Mouse (Mus musculus): ENCODE data around the gene Itga2b. TPM values are rescaled to one million over a fixed set of nuclear protein-coding genes. Genes with fewer than 3 reads are reported as not detected.

The Itga2b gene
- polyA plus RNA-seq, 1 experiment from 2014 or later, result 8.0 TPM

DNA sequence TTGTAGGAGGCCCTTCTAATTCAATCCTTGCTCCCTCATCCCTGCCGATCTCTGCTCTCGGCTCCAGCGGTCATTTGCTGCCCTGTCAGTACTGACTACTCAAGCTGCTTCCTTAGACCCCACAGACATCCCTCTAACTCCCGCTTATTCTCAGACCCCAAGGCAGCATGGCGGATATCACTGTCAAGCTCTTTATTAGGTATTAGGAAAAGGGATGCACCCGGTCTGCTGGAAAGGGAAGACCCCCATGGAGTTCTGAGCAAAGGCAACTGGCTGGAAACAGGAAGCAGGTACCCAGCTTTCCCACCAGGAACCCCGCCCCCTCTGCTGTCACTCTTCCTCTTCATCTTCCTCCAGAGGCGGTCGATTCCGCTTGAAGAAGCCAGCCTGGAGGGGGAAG, 16.8 kb downstream of the Itga2b start:
- WGBS, result 23% methylated on average over 10 of the region's 10 CpGs
- ATAC-seq (ENCODE audit: low FRiP score), result no peak

DNA sequence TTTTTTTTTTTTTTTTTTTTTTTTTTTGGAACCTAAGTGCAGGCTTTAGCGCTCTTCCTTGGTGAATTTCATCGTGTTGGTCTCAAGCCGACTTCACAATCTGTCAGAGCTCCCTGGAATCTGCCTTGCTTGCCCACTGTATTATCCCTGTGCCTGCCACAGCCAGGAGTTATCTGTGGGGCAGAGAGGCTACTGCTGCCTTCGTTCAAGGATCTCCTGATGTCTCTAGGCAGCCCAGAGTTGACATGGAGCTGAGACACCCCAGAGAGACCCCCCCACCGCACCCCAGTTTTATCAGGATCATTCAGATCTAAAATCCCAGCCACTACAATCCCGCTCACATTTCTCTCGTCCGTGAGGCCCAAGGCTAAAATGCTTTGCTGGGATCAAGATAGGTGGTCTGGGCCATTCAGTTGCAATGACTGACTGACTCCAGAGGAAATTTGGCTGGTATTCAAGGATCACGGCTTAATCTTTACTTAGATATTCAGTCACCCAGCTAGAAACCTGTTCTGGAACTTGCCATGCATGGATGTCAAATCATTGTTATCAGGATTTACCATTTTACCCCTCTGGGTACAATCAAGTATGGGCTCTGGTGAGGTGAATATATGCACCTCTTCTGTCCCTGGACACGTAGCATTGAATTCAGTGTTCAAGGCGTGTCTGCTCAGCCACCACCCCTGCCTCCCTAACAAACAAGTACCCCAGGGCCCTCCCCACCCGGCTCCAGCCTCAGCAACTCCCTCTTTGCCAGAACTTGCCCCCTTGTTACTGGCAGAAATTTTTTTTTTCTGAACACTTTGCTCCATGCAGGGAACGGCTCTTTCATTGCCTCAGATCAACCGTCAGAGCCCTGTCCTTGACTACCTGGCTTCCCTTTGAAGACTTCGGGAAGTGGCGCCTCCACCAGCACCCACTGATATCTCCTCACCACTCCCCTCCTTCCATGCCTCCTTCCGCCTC, 20.6 kb downstream of the Itga2b start:
- peaks cover 34% of the 10 kb centered on the region for H3K4me1 ChIP-seq
- H3K4me2 ChIP-seq, result no peak overlapping the region
- 0 out of 2 replicates have a peak, but pooled peaks cover 14% of the 10 kb centered on the region for H3K27me3 ChIP-seq (replicated peaks)
- H3K36me3 ChIP-seq, result no peaks in the 10 kb centered on the region
- no peak overlapping the region for H3K27ac ChIP-seq (replicated peaks)
- ATAC-seq (ENCODE audit: low FRiP score), result no peak
- 46% methylated on average over 17 of the region's 17 CpGs for WGBS
- no peak overlapping the region for H3K4me3 ChIP-seq (replicated peaks)
- no peak overlapping the region for H3K9ac ChIP-seq (replicated peaks)
- H3K9me3 ChIP-seq (replicated peaks), result no peaks in the 10 kb centered on the region

More for the DNA sequence above, 16.8 kb downstream of the Itga2b start:
- no peaks in the 10 kb centered on the region for H3K36me3 ChIP-seq
- H3K27me3 ChIP-seq (replicated peaks), result peaks cover 25% of the 10 kb centered on the region; the same call in 1 of the 2 replicates
- H3K9me3 ChIP-seq (replicated peaks), result no peaks in the 10 kb centered on the region
- no peak overlapping the region for H3K4me3 ChIP-seq (replicated peaks)
- H3K4me1 ChIP-seq, result peaks cover 21% of the 10 kb centered on the region
- no peak overlapping the region for H3K9ac ChIP-seq (replicated peaks)
- H3K4me2 ChIP-seq, result no peak overlapping the region
- no peak overlapping the region for H3K27ac ChIP-seq (replicated peaks)

DNA sequence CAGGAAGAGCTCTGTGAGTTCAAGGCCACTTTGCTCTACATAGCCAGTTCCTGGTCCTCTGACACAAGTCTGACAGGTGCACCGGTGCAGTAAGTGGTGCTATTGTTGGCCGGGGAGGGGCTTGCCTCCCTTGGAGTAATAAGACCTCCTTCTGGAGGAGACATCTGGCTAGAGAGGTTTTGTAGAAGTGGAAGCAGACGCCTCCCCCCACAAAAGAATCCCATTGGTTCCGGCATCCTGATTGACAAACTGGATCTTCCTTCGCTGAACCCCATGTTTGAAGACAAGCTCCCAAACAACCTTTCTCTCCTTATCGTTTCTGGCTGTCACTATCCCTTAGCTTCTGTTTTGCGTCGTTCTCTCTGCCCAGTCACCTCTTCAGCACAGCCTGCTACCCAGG, 21.6 kb downstream of the Itga2b start:
- no peak overlapping the region for H3K27ac ChIP-seq (replicated peaks)
- peaks cover 7% of the 10 kb centered on the region; the same call in 1 of the 2 replicates for H3K36me3 ChIP-seq
- 19% methylated on average over 8 of the region's 8 CpGs for WGBS
- no peak for ATAC-seq (ENCODE audit: low FRiP score)
- peak overlapping the region; percentile 87 for H3K4me2 ChIP-seq
- no peaks in the 10 kb centered on the region for H3K9me3 ChIP-seq (replicated peaks)
- 0 out of 2 replicates have a peak, but pooled peaks cover 11% of the 10 kb centered on the region for H3K27me3 ChIP-seq (replicated peaks)
- H3K4me1 ChIP-seq, result peaks cover 42% of the 10 kb centered on the region
- peak overlapping the region; percentile 96 for H3K4me3 ChIP-seq (replicated peaks)
- H3K9ac ChIP-seq (replicated peaks), result no peak overlapping the region

DNA sequence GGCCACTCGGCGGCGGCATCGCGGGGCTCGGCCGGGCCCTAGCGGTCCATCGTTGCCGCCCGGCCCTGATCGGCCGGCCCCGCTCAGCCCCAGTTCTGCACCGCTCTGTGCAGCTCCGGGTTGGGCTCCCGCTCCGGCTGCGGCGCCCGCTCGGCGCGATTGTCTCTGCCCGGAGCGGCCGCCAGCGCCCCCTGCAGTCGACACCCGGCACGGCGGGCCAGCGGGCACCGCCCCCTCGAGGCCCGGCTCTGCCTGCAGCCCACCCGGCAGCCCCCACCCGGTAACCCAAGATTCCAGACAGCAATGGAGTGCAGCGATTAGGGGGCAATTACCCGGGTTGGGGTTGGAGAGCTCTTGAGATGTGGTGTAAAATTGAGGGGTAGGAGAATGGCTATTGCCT, 22.4 kb downstream of the Itga2b start, which contains the start of gene Fam171a2:
TSS of gene Fam171a2 (minus strand) at position 186 of the 400 bp plus-strand sequence.
- peak; percentile 66 for ATAC-seq (ENCODE audit: low FRiP score)
- WGBS, result under 1% methylated on average over 36 of the region's 40 CpGs
- H3K9ac ChIP-seq (replicated peaks), result peak within 1 kb of the TSS; percentile 100

DNA sequence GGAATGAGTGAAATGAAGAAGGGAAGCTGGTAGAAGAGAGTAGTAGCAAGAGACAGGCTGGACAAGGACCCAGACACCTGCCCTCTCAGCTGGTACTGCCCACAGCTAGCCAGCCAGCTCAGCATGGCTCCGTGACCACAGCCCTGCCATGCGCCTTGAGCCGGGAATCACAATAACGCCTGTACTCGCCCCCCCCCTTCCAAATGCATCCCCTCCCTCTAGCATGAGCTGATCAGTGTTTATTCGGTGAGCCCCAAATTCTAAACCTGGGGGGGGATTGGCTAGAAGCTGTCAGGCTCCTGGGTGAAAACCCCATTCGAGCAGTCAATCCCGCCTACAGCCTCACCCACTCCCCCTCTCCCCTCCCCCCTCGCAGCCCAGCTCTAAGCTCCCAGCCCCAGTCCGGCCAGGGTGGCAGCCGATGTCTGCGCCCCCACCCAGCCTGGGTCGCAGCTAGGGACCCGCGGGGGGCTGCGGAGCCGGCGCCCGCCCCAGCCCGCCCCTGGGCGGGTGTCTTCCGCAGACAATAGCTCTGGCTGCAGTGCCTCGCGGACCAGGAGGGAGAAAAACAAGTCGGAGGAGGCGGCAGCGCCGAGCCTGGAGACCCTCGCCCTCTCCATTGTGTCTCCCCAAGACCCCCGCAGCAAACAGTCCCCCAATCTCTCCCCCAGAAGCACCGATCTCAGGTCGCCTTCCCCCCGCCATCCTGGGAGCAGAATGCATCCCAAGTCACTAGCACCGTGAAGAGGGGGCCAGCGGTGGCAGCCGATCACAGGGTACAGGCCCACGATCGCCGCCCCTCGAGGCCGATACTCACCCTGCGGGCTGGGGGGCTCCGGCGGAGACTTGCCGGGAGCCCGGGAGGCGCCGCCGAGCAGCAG, 23.1 kb downstream of the Itga2b start:
- peak overlapping the region; percentile 100 for H3K9ac ChIP-seq (replicated peaks)
- H3K4me3 ChIP-seq (replicated peaks), result peak overlapping the region; percentile 96
- peak overlapping the region; percentile 87 for H3K4me2 ChIP-seq
- H3K36me3 ChIP-seq, result peaks cover 18% of the 10 kb centered on the region
- H3K27me3 ChIP-seq (replicated peaks), result 0 out of 2 replicates have a peak, but pooled peaks cover 4% of the 10 kb centered on the region
- peak overlapping the region; percentile 98 for H3K27ac ChIP-seq (replicated peaks)
- WGBS, result under 1% methylated on average over 40 of the region's 49 CpGs
- H3K4me1 ChIP-seq, result peaks cover 42% of the 10 kb centered on the region
- H3K9me3 ChIP-seq (replicated peaks), result no peaks in the 10 kb centered on the region
- peak; percentile 69 for ATAC-seq (ENCODE audit: low FRiP score)

More for the DNA sequence above, 22.4 kb downstream of the Itga2b start, which contains the start of gene Fam171a2:
- H3K27me3 ChIP-seq (replicated peaks), result 0 out of 2 replicates have a peak, but pooled peaks cover 9% of the 10 kb centered on the region
- H3K4me1 ChIP-seq, result peaks cover 42% of the 10 kb centered on the region
- peak within 1 kb of the TSS; percentile 87 for H3K4me2 ChIP-seq
- peak within 1 kb of the TSS; percentile 96 for H3K4me3 ChIP-seq (replicated peaks)
- H3K36me3 ChIP-seq, result peaks cover 13% of the 10 kb centered on the region
- no peaks in the 10 kb centered on the region for H3K9me3 ChIP-seq (replicated peaks)
- H3K27ac ChIP-seq (replicated peaks), result peak within 1 kb of the TSS; percentile 98

DNA sequence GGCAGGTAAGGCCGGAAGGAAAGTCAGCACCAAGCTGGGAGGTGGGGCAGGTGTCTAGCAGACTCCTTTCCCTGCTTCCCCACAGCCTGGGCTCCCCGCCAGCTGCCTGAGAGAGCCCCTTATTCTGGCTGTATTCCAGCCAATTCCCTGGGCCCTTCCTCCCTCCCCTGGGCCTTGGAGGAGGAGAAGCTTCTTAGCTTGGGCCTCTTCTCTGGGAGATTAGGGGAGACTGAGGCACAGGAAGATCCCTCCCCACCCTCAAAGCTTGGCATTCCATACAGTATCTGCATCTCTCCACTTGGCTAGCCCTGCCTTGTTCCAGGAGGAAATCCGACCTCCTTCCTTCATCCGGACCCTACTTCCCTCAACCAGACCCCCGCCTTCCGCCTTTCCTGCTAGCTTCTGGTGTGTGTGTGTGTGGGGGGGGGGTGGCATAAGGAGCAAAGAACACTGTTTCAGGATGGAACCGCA, 24.0 kb downstream of the Itga2b start:
- Histone ChIP-seq H3K27ac (replicated peaks) (peak overlapping the region; percentile 98), H3K27me3 (replicated peaks) (0 out of 2 replicates have a peak, but pooled peaks cover under 1% of the 10 kb centered on the region), H3K9me3 (replicated peaks) (no peaks in the 10 kb centered on the region), H3K4me1 (peaks cover 42% of the 10 kb centered on the region), H3K9ac (replicated peaks) (peak overlapping the region; percentile 100), H3K4me3 (replicated peaks) (peak overlapping the region; percentile 96), H3K4me2 (peak overlapping the region; percentile 87), H3K36me3 (peaks cover 26% of the 10 kb centered on the region)
- ATAC-seq (ENCODE audit: low FRiP score), result peak; percentile 21
- 10% methylated on average over 7 of the region's 7 CpGs for WGBS

DNA sequence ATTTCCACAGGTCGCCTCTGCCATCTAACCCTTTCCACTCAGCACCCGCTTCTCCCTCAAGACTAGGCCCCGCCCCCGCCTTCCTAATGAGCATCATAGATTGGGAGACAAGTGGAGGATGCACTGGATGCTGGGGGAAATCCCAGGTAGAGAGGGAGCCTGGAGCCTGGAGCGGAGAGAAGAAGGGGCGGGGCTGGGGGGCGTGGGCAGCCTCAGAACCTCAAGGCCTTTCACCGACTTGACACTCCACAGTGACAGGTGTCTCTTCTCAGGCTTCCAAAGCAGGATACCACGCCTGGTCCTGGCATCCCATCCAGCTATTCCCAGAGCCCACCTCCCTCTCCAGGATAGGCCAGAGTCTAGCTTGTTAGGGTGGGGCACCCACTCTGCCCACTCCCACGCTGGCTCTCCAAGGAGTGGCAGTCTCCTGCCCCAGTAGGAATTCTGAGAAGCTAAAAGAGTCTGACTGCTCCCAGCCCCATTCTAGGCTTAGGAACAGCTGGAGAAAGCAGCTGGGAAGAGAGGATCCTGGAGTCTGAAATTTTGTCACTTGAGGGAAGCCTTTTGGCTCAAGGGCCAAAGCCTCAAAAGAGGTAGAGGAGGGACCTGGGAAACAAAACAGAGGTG, 24.5 kb downstream of the Itga2b start:
- Histone ChIP-seq H3K9me3 (replicated peaks) (no peaks in the 10 kb centered on the region), H3K27me3 (replicated peaks) (no peaks in the 10 kb centered on the region), H3K4me2 (peak overlapping the region; percentile 87), H3K27ac (replicated peaks) (peak overlapping the region; percentile 98), H3K36me3 (peaks cover 31% of the 10 kb centered on the region), H3K9ac (replicated peaks) (peak overlapping the region; percentile 100), H3K4me1 (peaks cover 42% of the 10 kb centered on the region), H3K4me3 (replicated peaks) (peak overlapping the region; percentile 96)
- 14% methylated on average over 10 of the region's 10 CpGs for WGBS
- ATAC-seq (ENCODE audit: low FRiP score), result no peak

DNA sequence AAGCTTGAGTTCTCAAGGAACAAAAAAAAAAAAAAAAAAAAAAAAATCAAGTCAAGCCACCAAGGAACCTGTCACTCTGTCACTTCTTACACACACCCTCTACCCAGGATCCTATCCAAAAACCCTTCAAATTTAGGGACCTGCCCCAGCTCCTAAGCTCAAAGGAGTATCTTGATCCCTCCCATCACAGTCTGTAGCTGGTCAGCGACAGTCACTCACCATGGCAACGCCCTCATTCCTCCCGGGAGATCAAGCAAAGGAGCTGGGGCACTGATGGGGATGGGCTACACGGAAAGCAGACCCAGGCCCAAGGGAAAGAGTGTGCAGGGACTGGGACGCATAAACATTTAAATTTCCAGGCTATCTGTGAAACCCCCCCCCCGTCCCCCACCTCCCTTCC, 25.1 kb downstream of the Itga2b start:
- no peak for ATAC-seq (ENCODE audit: low FRiP score)
- Histone ChIP-seq H3K36me3 (peaks cover 37% of the 10 kb centered on the region), H3K9ac (replicated peaks) (no peak overlapping the region), H3K4me1 (peaks cover 42% of the 10 kb centered on the region), H3K4me3 (replicated peaks) (peak overlapping the region; percentile 96), H3K4me2 (peak overlapping the region; percentile 87), H3K27me3 (replicated peaks) (no peaks in the 10 kb centered on the region), H3K9me3 (replicated peaks) (no peaks in the 10 kb centered on the region), H3K27ac (replicated peaks) (no peak overlapping the region)
- WGBS, result 5% methylated on average over 6 of the region's 6 CpGs

DNA sequence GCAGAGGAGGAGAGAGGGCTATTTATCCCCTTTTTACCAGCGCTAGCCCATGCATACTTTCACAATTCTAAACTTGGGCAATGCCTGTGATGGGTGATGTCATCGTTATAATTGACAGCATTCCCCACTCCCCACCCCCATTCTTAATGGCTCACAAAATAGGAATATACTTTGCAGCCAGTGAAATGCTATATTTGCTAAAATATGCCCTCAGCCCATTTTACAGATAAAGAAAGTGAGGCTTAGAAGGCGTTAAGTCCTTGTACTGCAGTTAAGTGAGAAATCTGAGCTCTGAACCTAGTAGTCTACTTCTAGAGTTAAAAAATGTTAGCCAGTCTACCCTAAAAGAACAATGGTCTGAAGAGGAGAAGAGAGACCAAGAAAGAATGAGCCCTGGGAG, 25.6 kb downstream of the Itga2b start:
- Histone ChIP-seq H3K36me3 (peaks cover 42% of the 10 kb centered on the region), H3K4me2 (peak overlapping the region; percentile 87), H3K4me3 (replicated peaks) (no peak overlapping the region), H3K9ac (replicated peaks) (no peak overlapping the region), H3K9me3 (replicated peaks) (no peaks in the 10 kb centered on the region), H3K27ac (replicated peaks) (no peak overlapping the region), H3K27me3 (replicated peaks) (no peaks in the 10 kb centered on the region), H3K4me1 (peaks cover 43% of the 10 kb centered on the region)
- ATAC-seq (ENCODE audit: low FRiP score), result no peak
- 80% methylated on average over 3 of the region's 3 CpGs for WGBS

DNA sequence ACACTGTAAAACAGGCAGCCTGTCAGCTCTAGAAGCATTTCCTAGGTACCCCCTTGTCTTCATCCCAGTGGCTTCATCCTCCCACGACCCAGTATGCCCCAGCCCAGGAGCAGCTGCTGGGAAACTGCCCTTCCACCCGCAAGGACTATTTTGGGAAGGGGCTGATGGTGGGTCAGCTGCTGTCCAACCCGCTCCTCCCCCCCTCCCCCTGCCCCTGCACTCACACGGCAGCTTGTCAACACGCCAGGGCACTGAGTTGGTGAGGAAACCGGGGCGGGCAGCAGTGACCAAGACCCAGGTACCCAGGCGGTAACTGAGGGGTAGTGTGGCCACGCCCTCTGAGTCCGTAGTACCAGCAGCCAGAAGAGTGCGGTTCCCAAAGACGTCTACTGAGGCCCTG, 26.2 kb downstream of the Itga2b start:
- no peak overlapping the region for H3K9ac ChIP-seq (replicated peaks)
- no peak overlapping the region for H3K4me3 ChIP-seq (replicated peaks)
- peaks cover 48% of the 10 kb centered on the region for H3K4me1 ChIP-seq
- no peak overlapping the region for H3K4me2 ChIP-seq
- ATAC-seq (ENCODE audit: low FRiP score), result no peak
- no peaks in the 10 kb centered on the region for H3K9me3 ChIP-seq (replicated peaks)
- H3K36me3 ChIP-seq, result peaks cover 48% of the 10 kb centered on the region
- WGBS, result 63% methylated on average over 12 of the region's 12 CpGs
- H3K27ac ChIP-seq (replicated peaks), result no peak overlapping the region
- no peaks in the 10 kb centered on the region for H3K27me3 ChIP-seq (replicated peaks)

DNA sequence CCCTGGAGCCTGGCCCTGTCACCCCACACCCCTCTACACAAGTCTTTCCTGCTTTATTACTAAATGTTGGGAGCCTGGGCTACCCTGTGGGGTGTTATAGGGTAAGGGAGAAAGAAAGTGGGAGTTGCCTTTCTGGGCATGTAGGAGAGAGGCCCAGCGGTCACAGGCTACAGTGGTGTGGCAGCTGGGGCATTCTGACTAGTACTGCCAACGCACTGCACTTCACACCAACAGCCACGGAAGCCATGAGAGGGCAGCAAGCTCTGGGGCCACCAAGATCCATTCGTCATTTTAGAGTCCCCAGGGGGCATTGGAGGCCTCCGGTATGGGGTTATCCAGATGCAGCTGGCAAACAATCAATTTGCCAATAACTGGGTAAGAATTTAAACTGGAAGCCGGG, 27.8 kb downstream of the Itga2b start:
- 68% methylated on average over 6 of the region's 6 CpGs for WGBS
- Histone ChIP-seq H3K36me3 (peaks cover 53% of the 10 kb centered on the region), H3K27me3 (replicated peaks) (no peaks in the 10 kb centered on the region)

More for the DNA sequence above, 27.8 kb downstream of the Itga2b start:
- no peak overlapping the region for H3K9ac ChIP-seq (replicated peaks)
- H3K4me3 ChIP-seq (replicated peaks), result no peak overlapping the region
- no peak for ATAC-seq (ENCODE audit: low FRiP score)
- H3K9me3 ChIP-seq (replicated peaks), result no peaks in the 10 kb centered on the region
- peaks cover 52% of the 10 kb centered on the region for H3K4me1 ChIP-seq
- no peak overlapping the region for H3K4me2 ChIP-seq
- no peak overlapping the region for H3K27ac ChIP-seq (replicated peaks)
